Mouse (Mus musculus) erythroblast, embryonic 14.5 days (primary cell): ENCODE data around the gene Pklr.

Source experiments
- GATA1 ChIP-seq: IDR thresholded peaks from 2 replicates; pipeline ENCODE4 v1.6.1; 2012; ENCODE audit warnings: low read length, inconsistent platforms, mixed read lengths
- TAL1 ChIP-seq: IDR thresholded peaks from 3 replicates; pipeline ENCODE4 v1.6.1; 2012; ENCODE audit warnings: low read length, inconsistent platforms, mixed read lengths

- TF ChIP-seq GATA1 (no peak), TAL1 (no peak)
Measured at GRCm38 (mm10) chr3:89178107-89178385, 42.1 kb downstream of the Pklr start.
